Mouse (Mus musculus) liver, embryonic 14.5 days (tissue): Measurements from ENCODE around the gene Sbno2. TPM values are rescaled to one million over a fixed set of nuclear protein-coding genes. Genes with fewer than 3 reads are reported as not detected.
A peak's percentile ranks its signal among the peaks of the same experiment; 100 is the strongest.

Source experiments
- ATAC-seq: fragments of 200-750 bp; cut with Nextera tagmentation; 2 replicates; pipeline ENCODE4 v1.8.0; 2017; ENCODE audit warnings: moderate number of reproducible peaks, mild to moderate bottlenecking, moderate library complexity; ENCODE audit not compliant: insufficient read depth
- DNase-seq, 3 experiments: peaks; one replicate each; pipeline ENCODE4 v3.0.0-alpha.2; 2012 to 2013; ENCODE audit warnings: low read depth in 3 of 3, low spot score in 3 of 3
- H3K27ac ChIP-seq: fragments of 300-500 bp; sonication (generic); 2 replicates; pipeline ENCODE4 v1.5.1; 2014; ENCODE audit warnings: moderate library complexity, mild to moderate bottlenecking, control low read depth, inconsistent platforms
- H3K27me3 ChIP-seq: fragments of 300-500 bp; sonication (generic); 2 replicates; pipeline ENCODE4 v1.6.1; 2014; ENCODE audit warnings: mild to moderate bottlenecking, low read length, moderate library complexity; ENCODE audit not compliant: control insufficient read depth, insufficient read depth
- H3K36me3 ChIP-seq: fragments of 300-500 bp; sonication (generic); replicated peaks from 2 replicates; pipeline ENCODE4 v1.6.1; 2014; ENCODE audit warnings: low read depth; ENCODE audit not compliant: control insufficient read depth, insufficient read depth
- H3K4me1 ChIP-seq, 2 experiments: fragments of 200-500 bp in 1 of 2; fragments of 300-500 bp in 1 of 2; sonication (generic) in 1 of 2; replicated peaks; 2 replicates each; pipeline ENCODE4 v1.6.1; 2012 to 2014; ENCODE audit warnings: antibody characterized with exemption in 1 of 2, inconsistent platforms in 1 of 2, low read length in 1 of 2; ENCODE audit not compliant: control insufficient read depth in 2 of 2, insufficient read depth in 2 of 2
- H3K4me2 ChIP-seq: fragments of 300-500 bp; sonication (generic); 2 replicates; pipeline ENCODE4 v1.6.1; 2014; ENCODE audit warnings: low read depth, mild to moderate bottlenecking, control low read depth, moderate library complexity
- H3K4me3 ChIP-seq, 2 experiments: fragments of 200-500 bp in 1 of 2; fragments of 300-500 bp in 1 of 2; sonication (generic) in 1 of 2; 2 replicates each; pipeline ENCODE4 v1.5.1; 2012 to 2014; ENCODE audit warnings: low read depth in 2 of 2, low read length in 2 of 2, mild to moderate bottlenecking in 2 of 2, control low read depth in 1 of 2, inconsistent platforms in 1 of 2, moderate library complexity in 1 of 2; ENCODE audit not compliant: insufficient read depth in 1 of 2
- H3K9ac ChIP-seq: fragments of 300-500 bp; sonication (generic); replicated peaks from 2 replicates; pipeline ENCODE4 v1.6.1; 2014; ENCODE audit warnings: mild to moderate bottlenecking, control low read depth, moderate library complexity
- H3K9me3 ChIP-seq: fragments of 300-500 bp; sonication (generic); 2 replicates; pipeline ENCODE4 v1.6.1; 2016; ENCODE audit warnings: low read length, mixed read lengths; ENCODE audit not compliant: control insufficient read depth
- CTCF ChIP-seq: IDR thresholded peaks from 2 replicates; pipeline ENCODE4 v1.5.1; 2016; ENCODE audit warnings: antibody characterized with exemption, low read depth, control low read depth
- EP300 ChIP-seq: IDR thresholded peaks from 2 replicates; pipeline ENCODE4 v1.6.1; 2016; ENCODE audit warnings: antibody characterized with exemption, low read depth
- WGBS: fragments of 180-500 bp; shearing (Covaris S2); extraction: QIAGEN DNeasy Blood & Tissue Kit; methylation state at CpG from one replicate; pipeline ENCODE4 v1.1.7; 2014; ENCODE audit not compliant: insufficient replicate concordance; 5-methylcytosine and 5-hydroxymethylcytosine counted together
- polyA plus RNA-seq, 2 experiments: library from polyadenylated mRNA; depleted of rRNA in 1 of 2; stranded (reverse) in 1 of 2; unstranded in 1 of 2; fragments of >200 nt; fragmentation: Nextera tagmentation in 1 of 2; extraction: Ambion mirVana in 1 of 2; gene quantifications; 2 replicates each; pipeline versions ENCODE4 v1.2.1 to v1.2.3; 2012 to 2014

Gene Sbno2
- polyA plus RNA-seq, 2 experiments = 6.6 to 10.0 TPM

DNA sequence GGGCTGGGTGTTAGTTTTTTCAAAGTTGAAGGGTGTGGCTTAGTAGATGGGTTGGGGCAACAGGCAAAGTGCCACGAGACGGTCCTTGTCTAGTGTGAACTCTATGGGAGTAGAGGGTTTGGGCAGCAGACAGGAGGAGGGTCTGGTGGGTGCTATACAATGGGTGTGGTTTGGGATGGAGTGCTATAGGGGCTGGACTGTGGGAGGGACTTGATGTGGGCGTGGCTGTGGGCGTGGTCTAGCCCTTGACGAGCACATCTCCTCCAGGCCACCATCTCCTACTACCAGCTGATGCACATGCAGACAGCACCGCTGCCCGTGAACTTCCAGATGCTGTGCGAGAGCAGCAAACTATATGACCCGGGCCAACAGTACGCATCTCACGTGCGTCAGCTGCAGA, 79.5 kb downstream of the Sbno2 start:
- WGBS = 51% methylated on average over 12 of the region's 12 CpGs
- peaks cover 5 to 7% of the 10 kb centered on the region in 2 experiments for H3K4me1 ChIP-seq
- H3K9me3 ChIP-seq = no peaks in the 10 kb centered on the region
- no peak overlapping the region for H3K9ac ChIP-seq
- H3K4me2 ChIP-seq = no peak overlapping the region
- TF ChIP-seq CTCF = no peak
- TF ChIP-seq EP300 = no peak
- H3K27ac ChIP-seq = no peak overlapping the region
- no peaks in the 10 kb centered on the region for H3K27me3 ChIP-seq
- 0 out of 2 replicates have a peak, but pooled peaks have one; percentile 10 for ATAC-seq
- H3K4me3 ChIP-seq = no peak overlapping the region
- H3K36me3 ChIP-seq = no peaks in the 10 kb centered on the region; the same call in none of the 2 replicates
- DNase-seq = no peak

DNA sequence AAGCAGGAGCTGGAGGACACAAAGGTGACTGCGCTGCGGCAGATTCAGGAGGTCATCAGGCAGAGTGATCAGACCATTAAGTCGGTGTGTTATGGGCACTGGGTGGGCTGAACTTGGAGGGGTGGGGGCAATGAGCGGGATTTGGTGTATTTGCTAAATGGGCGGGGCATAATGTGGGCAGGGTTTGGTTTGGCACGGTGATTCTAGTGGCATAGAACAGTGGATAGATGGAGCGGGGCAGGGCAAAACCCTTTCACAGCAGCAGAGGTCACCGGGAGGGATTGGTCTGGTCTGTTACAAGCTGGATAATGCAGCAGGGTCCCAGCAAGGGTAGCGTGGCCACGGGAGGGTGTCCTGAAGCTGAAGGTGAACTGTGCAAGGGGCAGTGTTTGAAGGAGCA, 79.9 kb downstream of the Sbno2 start:
- no peak for DNase-seq
- 68% methylated on average over 10 of the region's 10 CpGs for WGBS
- no peaks in the 10 kb centered on the region; the same call in none of the 2 replicates for H3K36me3 ChIP-seq
- TF ChIP-seq CTCF (no peak), EP300 (no peak)
- no peak for ATAC-seq
- no peak overlapping the region for H3K9ac ChIP-seq
- no peak overlapping the region for H3K27ac ChIP-seq
- H3K4me2 ChIP-seq = no peak overlapping the region
- peaks cover 5 to 7% of the 10 kb centered on the region in 2 experiments for H3K4me1 ChIP-seq
- H3K9me3 ChIP-seq = no peaks in the 10 kb centered on the region
- H3K4me3 ChIP-seq = no peak overlapping the region
- H3K27me3 ChIP-seq = no peaks in the 10 kb centered on the region

DNA sequence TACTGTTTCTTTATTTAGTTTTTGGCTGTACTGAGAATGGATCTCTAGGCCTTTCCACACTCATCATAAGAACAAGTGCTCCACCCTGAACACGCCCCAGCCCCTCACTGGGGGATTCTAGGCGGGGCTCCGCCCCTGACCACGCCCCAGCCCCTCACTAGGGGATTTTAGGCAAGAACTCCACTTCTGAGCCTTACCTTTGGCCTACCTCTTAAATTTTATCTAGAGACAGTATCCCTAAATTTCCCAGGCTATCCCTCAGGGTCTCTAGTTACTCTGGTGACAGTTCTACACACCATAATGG, 80.4 kb downstream of the Sbno2 start:
- DNase-seq = no peak
- ATAC-seq = no peak
- WGBS = 38% methylated on average over 4 of the region's 4 CpGs
- Histone ChIP-seq H3K9me3 (no peaks in the 10 kb centered on the region), H3K9ac (no peak overlapping the region), H3K4me1 (peaks cover 5 to 7% of the 10 kb centered on the region in 2 experiments), H3K4me3 (no peak overlapping the region), H3K27ac (no peak overlapping the region), H3K4me2 (no peak overlapping the region), H3K36me3 (no peaks in the 10 kb centered on the region; the same call in none of the 2 replicates), H3K27me3 (no peaks in the 10 kb centered on the region)
- TF ChIP-seq EP300 (no peak), CTCF (no peak)

DNA sequence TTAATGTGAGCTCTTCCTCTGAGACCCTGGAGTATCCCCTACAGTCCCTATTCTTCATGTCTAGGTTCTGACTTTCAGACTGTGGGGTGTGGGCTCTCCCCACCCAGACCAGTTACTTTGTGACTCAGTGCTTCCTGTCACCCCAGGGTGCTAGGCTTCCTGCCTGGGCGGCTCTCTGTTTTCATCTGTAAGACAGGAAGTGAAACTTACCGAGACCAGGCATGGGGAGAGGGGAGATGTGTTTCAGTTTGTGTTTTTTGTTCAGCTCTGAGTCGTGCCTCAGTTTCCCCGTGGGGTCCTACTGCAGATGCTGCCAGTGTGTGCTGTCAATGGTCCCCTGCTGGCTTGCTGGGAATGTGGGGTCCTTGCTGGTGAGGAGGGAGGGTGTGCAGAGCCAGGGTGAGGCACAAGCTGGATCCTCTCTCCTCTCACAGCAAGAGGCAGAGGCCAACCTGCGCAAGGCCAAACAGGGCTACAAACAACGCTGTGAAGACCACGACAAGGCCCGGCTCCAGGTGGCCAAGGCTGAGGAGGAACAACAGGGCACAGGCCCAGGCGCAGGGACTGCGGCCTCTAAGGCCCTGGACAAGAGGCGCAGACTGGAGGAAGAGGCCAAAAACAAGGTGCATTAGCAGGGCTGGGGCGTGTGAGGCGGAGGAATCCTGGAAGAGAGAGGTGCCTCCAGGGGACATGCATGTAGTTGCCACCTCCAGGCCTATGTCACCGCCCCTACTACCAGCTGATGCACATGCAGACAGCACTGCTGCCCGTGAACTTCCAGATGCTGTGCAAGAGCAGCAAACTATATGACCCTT, 80.9 kb downstream of the Sbno2 start:
- Histone ChIP-seq H3K4me1 (peaks cover 8 to 9% of the 10 kb centered on the region in 2 experiments), H3K9ac (no peak overlapping the region), H3K27ac (no peak overlapping the region), H3K36me3 (no peaks in the 10 kb centered on the region; the same call in none of the 2 replicates), H3K27me3 (no peaks in the 10 kb centered on the region), H3K9me3 (no peaks in the 10 kb centered on the region), H3K4me3 (no peak overlapping the region), H3K4me2 (no peak overlapping the region)
- TF ChIP-seq EP300 = no peak
- WGBS = 68% methylated on average over 15 of the region's 15 CpGs
- no peak for DNase-seq
- no peak for ATAC-seq

DNA sequence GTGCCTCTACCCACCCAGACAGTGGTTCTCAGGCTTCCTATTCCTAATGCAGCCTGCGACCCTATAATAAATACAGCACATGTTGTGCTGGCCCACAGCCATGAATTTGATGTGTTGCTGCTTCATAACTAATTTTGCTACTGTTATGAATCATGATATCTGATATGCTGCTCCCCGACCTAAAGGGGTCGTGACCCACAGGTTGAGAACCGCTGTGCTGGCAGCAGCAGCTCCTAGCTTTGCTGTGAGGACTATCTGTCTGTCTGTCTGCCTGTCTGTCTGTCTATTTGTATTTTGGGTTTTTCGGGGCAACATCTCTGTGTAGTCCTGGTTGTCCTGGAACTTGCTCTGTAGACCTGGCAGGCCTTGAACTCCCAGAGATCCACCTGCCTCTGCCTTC, 81.6 kb downstream of the Sbno2 start:
- DNase-seq (no peak), ATAC-seq (no peak)
- 74% methylated on average over 5 of the region's 5 CpGs for WGBS
- Histone ChIP-seq H3K27me3 (no peaks in the 10 kb centered on the region), H3K9me3 (no peaks in the 10 kb centered on the region), H3K4me2 (no peak overlapping the region), H3K4me3 (no peak overlapping the region), H3K9ac (no peak overlapping the region), H3K36me3 (no peaks in the 10 kb centered on the region; the same call in 1 of the 2 replicates), H3K27ac (no peak overlapping the region), H3K4me1 (peaks cover 13 to 15% of the 10 kb centered on the region in 2 experiments)
- TF ChIP-seq EP300 (no peak), CTCF (no peak)
